Mouse (Mus musculus) frontal cortex, adult (tissue): Measurements from ENCODE around the gene Mkrn1.
A peak's percentile ranks its signal among the peaks of the same experiment; 100 is the strongest.
"Not testable (repeated sequence)": the region's sequence is repeated elsewhere in the genome, so short reads cannot be mapped to it uniquely, and the experiment has no call there.

Experiments
- ATAC-seq: cut with Nextera tagmentation; 2 replicates; pipeline ENCODE4 v1.9.2; 2017; ENCODE audit warnings: mild to moderate bottlenecking, moderate library complexity, mixed read lengths; ENCODE audit not compliant: low TSS enrichment

The Mkrn1 gene

DNA sequence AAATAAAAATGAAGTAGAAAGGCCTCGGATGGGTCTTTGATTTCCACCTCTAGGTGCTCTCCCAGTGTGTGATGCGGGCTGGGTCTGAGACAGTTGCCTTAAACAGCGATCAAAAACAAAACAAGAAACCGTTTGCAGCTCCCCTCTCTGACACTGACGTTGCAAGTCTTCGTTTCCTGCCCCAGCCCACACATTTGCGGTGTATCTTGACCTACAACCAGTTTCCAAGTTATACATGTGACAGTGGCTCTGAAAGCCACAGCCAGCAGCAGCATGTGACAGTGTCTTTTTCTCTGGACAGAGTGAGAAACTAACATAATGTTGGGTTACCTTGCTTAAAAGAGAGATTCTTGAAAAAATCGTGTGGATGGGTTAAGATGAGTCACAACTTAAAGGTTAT is 40.5 kb downstream of the Mkrn1 start:
- ATAC-seq: no peak

DNA sequence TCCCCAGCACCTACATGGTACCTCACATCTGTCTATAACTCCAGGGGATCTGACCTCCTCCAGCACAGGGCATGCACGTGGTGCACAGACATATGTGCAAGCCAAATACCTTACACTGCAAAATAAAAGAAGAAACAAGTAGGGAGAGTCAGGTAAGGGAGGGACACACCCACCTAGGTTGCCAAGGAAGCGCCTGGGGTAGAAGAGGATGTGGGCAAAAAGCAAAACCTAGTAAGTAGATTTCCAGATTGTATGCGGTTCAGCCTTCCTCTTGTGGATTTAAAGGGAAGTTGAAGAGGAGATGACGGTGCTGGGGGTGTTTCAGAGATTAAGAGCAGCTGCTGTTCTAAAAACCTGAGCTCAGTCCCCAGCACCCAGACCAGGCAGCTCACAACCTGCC is 41.0 kb downstream of the Mkrn1 start:
- ATAC-seq: no peak

- ATAC-seq: not testable (repeated sequence)
These were observed 42.0 kb downstream of the Mkrn1 start for GRCm38 (mm10) chr6:39378161-39378835.

- ATAC-seq: peak; percentile 78
These were observed 42.9 kb downstream of the Mkrn1 start, which contains the start of gene Slc37a3 for GRCm38 (mm10) chr6:39377311-39377827. TSS of gene Slc37a3 (minus strand) at chr6:39377675.

GRCm38 (mm10) chr6:39376775-39377174 is 43.5 kb downstream of the Mkrn1 start:
- no peak for ATAC-seq

DNA sequence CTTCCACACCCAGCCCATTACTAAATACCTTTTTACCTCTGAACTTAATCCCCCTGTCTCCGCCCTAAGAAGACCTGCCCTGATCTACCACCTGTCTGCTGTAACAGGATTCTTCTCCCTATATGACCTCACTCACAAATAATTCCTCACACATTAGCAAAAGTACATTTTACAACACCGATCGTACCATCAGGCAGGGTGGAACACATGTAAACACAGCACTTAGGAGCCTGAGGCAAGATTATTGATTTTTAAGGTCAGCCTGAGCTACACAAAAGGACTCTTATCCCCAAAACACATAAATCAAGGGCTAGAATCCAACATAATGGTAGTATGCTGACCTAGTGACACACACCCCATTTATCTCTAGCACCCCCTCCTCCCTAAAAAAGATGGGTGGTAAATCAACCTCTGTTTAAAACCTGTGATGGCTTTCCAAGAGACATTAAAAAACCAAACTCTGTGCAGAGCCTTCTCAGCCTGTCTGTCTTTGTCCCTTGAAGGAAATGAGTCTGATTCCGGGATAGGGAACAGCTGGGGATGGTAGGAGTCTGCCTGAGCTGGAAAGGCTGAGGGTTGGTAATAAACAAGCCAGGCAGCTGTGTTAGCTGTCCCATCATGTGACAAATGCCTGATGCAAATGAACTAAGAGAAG is 46.8 kb downstream of the Mkrn1 start:
- ATAC-seq: no peak

DNA sequence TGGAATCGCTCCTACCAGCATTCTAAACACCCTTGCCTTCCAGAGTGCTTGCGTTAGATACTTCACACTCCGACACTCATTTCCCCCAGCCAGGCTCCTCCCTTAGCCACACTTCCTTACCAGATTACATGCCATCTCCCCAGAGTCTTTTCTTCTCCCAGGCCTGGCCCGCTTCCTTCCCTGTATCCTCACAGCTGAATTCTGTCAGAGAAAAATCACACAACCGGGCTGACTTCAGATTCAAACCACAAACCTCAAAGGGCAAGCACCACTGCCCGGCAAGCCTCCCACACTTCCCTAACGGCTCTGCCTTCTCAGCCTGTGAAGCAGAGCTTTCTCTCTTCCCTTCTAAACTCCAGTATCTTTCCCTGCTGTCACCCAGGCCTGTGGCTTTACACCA is 47.5 kb downstream of the Mkrn1 start:
- ATAC-seq: peak; percentile 25; the same call in 1 of the 2 replicates

DNA sequence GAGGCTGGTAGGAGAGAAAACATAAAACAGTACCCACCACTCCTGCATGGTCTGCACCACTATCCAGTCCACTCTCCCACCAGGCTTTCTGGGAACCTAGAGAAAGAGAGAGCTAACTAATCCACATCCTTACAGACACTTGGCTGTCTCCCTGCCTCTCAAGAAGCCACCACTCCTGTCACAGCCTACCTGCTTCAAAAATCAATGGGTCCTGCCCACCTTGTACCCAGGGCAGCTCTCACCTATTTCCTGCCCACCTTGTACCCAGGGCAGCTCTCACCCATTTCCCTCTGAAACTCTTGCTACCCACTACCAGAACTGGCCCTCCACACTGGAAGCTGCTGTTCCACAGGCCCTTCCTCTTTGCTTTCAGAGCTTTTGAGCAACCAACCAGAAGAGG is 48.2 kb downstream of the Mkrn1 start:
- no peak for ATAC-seq

DNA sequence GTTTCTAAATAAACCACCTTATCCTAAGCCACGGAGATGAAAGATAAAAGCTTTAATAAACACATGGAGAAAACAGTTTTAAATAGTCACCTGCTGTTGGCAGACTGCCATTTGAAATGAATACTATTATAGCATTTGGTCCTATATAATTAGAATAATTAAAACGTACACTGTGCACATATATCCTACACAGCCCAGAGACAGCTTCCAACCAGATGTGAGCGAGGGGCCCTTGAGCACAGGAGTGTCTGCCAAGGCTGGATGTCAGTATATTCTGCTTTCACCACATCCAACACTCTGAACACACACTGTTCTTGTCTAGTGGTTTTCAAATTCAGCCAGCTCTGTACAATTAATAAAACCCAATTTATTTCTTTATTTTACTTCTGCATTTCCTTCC is 50.6 kb downstream of the Mkrn1 start:
- no peak for ATAC-seq

DNA sequence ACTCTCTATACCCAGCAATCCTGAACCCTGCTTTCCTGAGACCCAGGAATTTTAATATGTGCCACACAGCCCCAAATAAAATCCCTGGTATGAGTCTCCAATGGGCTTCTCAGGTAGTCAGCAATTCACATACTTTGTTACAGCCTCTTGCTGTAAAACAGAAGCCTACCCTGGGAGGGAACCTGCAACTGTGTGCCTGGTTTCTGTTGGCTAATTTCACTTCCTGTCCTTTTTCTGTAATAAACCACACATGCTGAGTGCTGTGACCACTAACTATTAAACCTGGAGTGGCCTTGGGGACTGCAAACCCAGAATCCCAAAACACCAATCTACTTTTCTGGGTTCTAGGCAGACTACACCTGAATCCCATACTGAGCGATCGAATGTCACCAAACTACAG is 57.6 kb downstream of the Mkrn1 start:
- ATAC-seq: no peak

DNA sequence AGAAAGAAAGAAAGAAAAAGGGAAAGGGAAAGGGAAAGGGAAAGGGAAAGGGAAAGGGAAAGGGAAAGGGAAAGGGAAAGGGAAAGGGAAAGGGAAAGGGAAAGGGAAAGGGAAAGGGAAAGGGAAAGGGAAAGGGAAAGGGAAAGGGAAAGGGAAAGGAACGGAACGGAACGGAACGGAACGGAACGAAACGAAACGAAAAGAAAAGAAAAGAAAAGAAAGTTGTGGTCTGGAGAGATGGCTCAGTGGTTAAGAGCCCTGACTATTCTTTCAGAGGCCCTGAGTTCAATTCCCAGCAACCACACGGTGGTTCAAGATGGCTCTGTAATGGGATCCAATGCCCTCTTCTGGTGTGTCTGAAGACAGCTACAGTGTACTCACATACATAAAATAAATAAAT is 61.1 kb downstream of the Mkrn1 start:
- not testable (repeated sequence) for ATAC-seq

DNA sequence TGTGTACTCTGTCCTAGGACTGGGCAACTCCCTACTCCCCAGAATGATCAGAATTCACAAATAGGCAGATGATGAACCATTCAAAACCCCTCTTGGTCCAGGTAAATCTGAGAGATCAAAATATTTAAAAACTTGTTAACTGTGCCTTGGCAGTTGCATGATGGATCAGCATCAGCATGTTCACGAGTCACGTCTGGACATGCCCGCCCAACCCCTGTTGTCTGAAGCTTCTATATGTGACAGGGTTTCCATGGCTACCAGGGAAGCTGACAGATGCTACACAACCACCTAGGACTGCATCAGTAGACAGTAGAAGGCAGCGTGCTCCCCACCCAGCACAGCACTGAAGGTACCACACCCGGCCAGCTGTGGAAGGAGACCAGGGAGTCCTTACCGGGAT is 71.3 kb downstream of the Mkrn1 start:
- no peak for ATAC-seq

GRCm38 (mm10) chr6:39347880-39348814 is 72.1 kb downstream of the Mkrn1 start:
- no peak for ATAC-seq
